Mouse (Mus musculus): Measurements from ENCODE around the gene Stag1. TPM values are rescaled to one million over a fixed set of nuclear protein-coding genes. Genes with fewer than 3 reads are reported as not detected.

Stag1 gene
- total RNA-seq (2021): 10 to 100 TPM; 33.5 to 39.1 TPM

- no peak for DNase-seq (ENCODE audit: extremely low spot score in 1 of 2, low spot score in 2 of 2)
- intact Hi-C loops (cut with DNase I): no loop called here
Observed at GRCm38 (mm10) chr9:100597546-100597945, at the start of gene Stag1. Gene Stag1 (plus strand): TSS chr9:100597798.

- intact Hi-C loops (cut with DNase I): loop anchor here (10.0 kb wide), 1 partner anchor 366 kb away; no protein-coding TSS in a partner anchor
- peak in 1 of 2 experiments; percentile 27 for DNase-seq (ENCODE audit: extremely low spot score in 1 of 2, low spot score in 2 of 2)
Observed at GRCm38 (mm10) chr9:100548313-100548712, 49.3 kb upstream of the Stag1 start.

GRCm38 (mm10) chr9:100555686-100556085 lies 41.9 kb upstream of the Stag1 start:
- intact Hi-C loops (cut with DNase I): no loop called here
- no peak for DNase-seq (ENCODE audit: extremely low spot score in 1 of 2, low spot score in 2 of 2)

GRCm38 (mm10) chr9:100558023-100558573 lies 39.5 kb upstream of the Stag1 start:
- DNase-seq (ENCODE audit: extremely low spot score in 1 of 2, low spot score in 2 of 2): no peak
- intact Hi-C loops (cut with DNase I): no loop called here

- no peak for DNase-seq (ENCODE audit: extremely low spot score in 1 of 2, low spot score in 2 of 2)
- intact Hi-C loops (cut with DNase I): no loop called here
Observed at GRCm38 (mm10) chr9:100558991-100559390, 38.6 kb upstream of the Stag1 start.

GRCm38 (mm10) chr9:100560251-100560890 lies 37.2 kb upstream of the Stag1 start:
- DNase-seq (ENCODE audit: extremely low spot score in 1 of 2, low spot score in 2 of 2): no peak
- intact Hi-C loops (cut with DNase I): no loop called here

- peak in 1 of 2 experiments; percentile 55 for DNase-seq (ENCODE audit: extremely low spot score in 1 of 2, low spot score in 2 of 2)
- intact Hi-C loops (cut with DNase I): loop anchor here (5.0 kb wide), 1 partner anchor 72 kb away; no protein-coding TSS in a partner anchor
Observed at GRCm38 (mm10) chr9:100569798-100570625, 27.6 kb upstream of the Stag1 start.

GRCm38 (mm10) chr9:100570626-100571233 lies 26.9 kb upstream of the Stag1 start, which contains the start of gene Slc35g2:
Gene Slc35g2 (minus strand): TSS chr9:100571090.
- intact Hi-C loops (cut with DNase I): loop anchor here (5.0 kb wide), 1 partner anchor 72 kb away; no protein-coding TSS in a partner anchor
- peak; percentile 34 to 73 for DNase-seq (ENCODE audit: extremely low spot score in 1 of 2, low spot score in 2 of 2)

GRCm38 (mm10) chr9:100571511-100571910 lies 26.1 kb upstream of the Stag1 start:
- intact Hi-C loops (cut with DNase I): loop anchor here (5.0 kb wide), 1 partner anchor 71 kb away; no protein-coding TSS in a partner anchor
- DNase-seq (ENCODE audit: extremely low spot score in 1 of 2, low spot score in 2 of 2): no peak

GRCm38 (mm10) chr9:100573300-100573699 lies 24.3 kb upstream of the Stag1 start:
- no peak for DNase-seq (ENCODE audit: extremely low spot score in 1 of 2, low spot score in 2 of 2)
- intact Hi-C loops (cut with DNase I): loop anchor here (5.0 kb wide), 1 partner anchor 69 kb away; no protein-coding TSS in a partner anchor

GRCm38 (mm10) chr9:100573942-100574341 lies 23.7 kb upstream of the Stag1 start:
- intact Hi-C loops (cut with DNase I): loop anchor here (5.0 kb wide), 1 partner anchor 68 kb away; no protein-coding TSS in a partner anchor
- DNase-seq (ENCODE audit: extremely low spot score in 1 of 2, low spot score in 2 of 2): no peak

GRCm38 (mm10) chr9:100580196-100580740 lies 17.3 kb upstream of the Stag1 start:
- DNase-seq (ENCODE audit: extremely low spot score in 1 of 2, low spot score in 2 of 2): no peak
- intact Hi-C loops (cut with DNase I): no loop called here

GRCm38 (mm10) chr9:100581543-100582492 lies 15.8 kb upstream of the Stag1 start:
- intact Hi-C loops (cut with DNase I): no loop called here
- peak in 1 of 2 experiments; percentile 79 for DNase-seq (ENCODE audit: extremely low spot score in 1 of 2, low spot score in 2 of 2)

GRCm38 (mm10) chr9:100582883-100583575 lies 14.6 kb upstream of the Stag1 start:
- intact Hi-C loops (cut with DNase I): no loop called here

GRCm38 (mm10) chr9:100584031-100584430 lies 13.6 kb upstream of the Stag1 start:
- DNase-seq (ENCODE audit: extremely low spot score in 1 of 2, low spot score in 2 of 2): no peak
- intact Hi-C loops (cut with DNase I): no loop called here

More at GRCm38 (mm10) chr9:100582883-100583575, 14.6 kb upstream of the Stag1 start:
- DNase-seq (ENCODE audit: extremely low spot score in 1 of 2, low spot score in 2 of 2): no peak

GRCm38 (mm10) chr9:100590462-100590861 lies 7.1 kb upstream of the Stag1 start:
- intact Hi-C loops (cut with DNase I): no loop called here
- no peak for DNase-seq (ENCODE audit: extremely low spot score in 1 of 2, low spot score in 2 of 2)

- intact Hi-C loops (cut with DNase I): no loop called here
- DNase-seq (ENCODE audit: extremely low spot score in 1 of 2, low spot score in 2 of 2): no peak
Observed at GRCm38 (mm10) chr9:100596317-100596716, 1.3 kb upstream of the Stag1 start.

All from left cerebral cortex, postnatal 10 days (tissue).